Mouse (Mus musculus): ENCODE data around the gene Scamp2.

The Scamp2 gene

DNA sequence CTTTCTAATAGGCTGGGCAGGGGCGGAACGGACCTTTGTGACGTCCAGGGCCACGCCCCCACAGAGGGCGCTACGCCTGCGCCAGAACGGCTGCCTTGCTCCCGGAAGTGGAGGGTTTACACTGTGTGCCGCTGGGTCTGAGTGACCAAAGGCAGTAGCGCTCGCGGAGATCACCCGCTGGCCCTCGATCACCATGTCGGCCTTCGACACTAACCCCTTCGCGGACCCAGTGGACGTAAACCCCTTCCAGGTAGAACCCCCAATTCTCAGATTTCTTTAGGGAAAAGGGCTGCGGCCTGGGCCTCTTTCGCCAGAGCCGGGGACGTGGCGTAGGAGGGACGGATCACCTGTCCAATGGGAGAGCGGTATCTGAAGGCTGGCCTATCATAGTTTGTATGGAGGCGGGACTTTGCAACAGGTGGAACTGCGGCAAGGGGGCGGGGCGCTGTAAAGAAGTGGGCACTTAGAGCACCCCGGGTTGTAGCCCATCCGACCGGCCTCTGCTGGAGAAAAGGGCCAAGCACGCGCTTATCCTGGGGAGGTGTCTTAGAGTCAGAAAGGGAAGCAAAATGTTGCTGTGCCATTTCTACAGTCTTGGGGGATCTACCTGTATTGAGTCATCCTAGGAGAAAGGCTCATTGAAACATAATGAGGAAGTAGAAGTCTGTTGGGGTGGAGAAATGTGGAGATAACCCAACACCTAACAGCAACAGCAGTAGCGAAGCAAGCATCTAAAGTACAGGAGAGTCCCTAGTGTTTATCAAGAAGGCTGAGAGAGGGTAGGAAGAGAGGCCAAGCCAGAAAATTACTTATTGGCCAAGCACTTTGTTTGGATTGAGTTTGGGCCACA is at the start of gene Scamp2:
Gene Scamp2 (plus strand): TSS at position 83 of the 850 bp plus-strand sequence.
- peak; percentile 92 for DNase-seq (ENCODE audit: low read depth)

DNA sequence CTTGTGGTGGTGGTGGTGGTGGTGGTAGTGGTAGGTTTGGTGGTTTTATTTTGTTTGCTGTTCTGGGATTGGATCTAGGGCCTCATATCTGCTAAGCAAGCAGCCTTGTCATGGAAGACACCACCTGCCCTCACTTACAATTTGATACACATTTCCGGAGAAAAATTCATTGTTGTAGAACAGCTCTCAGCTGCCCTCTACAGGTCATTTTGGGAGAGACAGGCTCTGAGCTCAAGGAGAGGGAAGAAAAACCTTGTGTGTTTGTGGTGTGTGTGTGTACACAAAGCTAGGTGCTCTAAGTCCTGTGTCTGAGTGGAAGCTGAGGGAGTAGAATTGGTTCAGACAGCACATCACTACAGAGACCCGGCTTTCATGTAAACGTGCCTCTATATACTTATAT is 43.6 kb upstream of the Scamp2 start:
- DNase-seq (ENCODE audit: low read depth), result peak; percentile 81

GRCm38 (mm10) chr9:57520375-57521055 is 40.2 kb upstream of the Scamp2 start:
- peak; percentile 26 for DNase-seq (ENCODE audit: low read depth)

DNA sequence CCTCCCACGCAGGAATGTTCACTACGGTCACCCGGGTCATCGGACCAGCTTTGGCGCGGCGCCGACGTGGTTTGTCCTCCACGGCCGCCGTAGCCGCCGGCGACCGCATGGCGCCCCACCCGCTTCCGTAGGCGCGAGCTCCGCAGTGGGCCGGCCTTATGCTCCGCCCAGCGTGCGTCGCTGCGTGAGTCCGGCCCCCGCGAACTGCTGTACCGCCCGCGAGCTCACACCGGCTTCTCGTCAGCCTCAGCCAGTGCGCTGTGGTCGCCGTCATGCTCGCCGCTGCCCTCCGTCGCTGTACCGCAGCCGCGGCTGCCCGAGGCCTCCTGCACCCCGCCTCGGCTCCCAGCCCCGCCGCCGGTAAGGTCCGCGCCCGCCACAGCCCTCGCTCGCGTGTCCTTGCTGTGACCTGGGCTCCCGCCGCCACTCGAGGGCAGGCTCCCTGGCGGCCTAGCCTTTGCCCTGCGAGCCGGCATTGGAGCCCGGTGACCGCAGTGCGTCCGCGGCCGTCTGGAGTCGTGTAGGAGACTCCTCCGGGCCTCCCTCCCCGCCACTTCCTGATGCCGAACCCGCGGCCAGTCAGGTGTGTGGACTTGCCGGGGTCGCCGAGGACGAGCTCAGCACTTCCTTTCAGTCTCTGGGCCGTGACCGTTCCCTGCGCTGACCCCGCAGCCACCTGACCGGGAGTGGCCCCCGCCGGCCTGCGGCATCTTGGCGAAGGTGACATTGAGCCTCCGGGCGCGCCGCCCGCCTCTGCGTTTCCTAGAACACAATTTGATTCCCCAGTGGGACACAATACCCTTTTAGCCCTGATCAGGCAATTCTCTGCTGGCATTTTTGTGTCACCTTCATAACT is 39.5 kb upstream of the Scamp2 start, which contains the start of gene Cox5a:
Gene Cox5a (plus strand): TSS at position 219 of the 856 bp plus-strand sequence.
- DNase-seq (ENCODE audit: low read depth), result peak; percentile 96

- DNase-seq (ENCODE audit: low read depth), result no peak
Observed at GRCm38 (mm10) chr9:57522114-57522860, 38.5 kb upstream of the Scamp2 start.

DNA sequence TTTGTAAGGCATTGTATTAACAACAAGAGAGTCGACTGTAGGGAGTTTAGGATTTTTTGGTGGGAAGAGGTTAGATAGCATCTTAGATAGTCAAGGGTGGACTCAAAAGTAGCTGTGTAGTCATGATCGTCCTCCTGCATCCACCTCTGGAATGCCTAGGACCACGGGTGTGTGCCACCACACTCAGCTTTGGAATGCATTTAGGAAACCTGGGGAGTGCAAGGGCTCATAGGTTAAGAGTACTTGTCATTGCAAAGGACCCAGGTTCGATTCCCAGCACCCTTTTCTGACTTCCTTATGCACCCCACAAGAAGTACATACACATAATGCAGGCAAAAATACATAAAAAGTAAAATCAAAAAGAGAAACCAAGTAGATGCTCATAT is 37.9 kb upstream of the Scamp2 start:
- DNase-seq (ENCODE audit: low read depth), result no peak

DNA sequence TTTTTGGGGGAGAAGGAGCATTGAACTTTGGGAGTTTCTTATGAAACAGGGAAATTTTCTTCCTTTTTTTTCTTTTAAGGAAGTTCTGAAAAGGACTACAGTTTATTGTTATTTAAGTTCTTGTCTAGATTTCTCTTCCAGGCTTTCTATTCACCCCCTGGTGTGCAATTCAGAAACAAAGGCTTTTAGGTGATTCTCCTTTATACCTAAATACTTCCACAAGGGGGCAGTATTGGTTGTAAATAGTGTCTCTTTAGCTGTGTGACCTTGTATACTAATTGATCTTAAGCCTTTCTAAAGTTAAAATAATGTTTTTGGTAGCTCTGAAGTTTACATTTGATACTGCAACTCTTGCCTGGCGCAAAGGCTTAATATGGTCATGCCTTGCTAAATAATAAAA is 37.0 kb upstream of the Scamp2 start:
- DNase-seq (ENCODE audit: low read depth), result peak; percentile 56

DNA sequence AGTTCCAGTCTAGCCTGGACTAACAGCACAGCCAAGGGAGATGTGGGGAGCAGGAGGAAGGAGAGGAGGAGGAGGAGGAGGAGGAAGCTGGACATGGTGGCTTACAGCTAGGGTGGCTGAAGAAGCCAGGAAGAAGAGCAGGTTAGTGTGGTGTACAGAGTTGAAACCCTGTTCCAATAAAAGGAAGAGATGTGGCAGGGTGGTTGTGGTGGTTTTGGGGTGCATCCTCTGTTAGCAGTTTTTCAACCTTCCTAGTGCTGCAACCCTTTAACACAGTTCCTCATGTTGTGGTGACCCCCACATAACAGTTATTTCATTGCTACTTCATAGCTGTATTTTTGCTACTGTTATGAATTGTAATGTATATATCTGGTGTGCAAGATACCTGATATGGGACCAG is 36.3 kb upstream of the Scamp2 start:
- no peak for DNase-seq (ENCODE audit: low read depth)

DNA sequence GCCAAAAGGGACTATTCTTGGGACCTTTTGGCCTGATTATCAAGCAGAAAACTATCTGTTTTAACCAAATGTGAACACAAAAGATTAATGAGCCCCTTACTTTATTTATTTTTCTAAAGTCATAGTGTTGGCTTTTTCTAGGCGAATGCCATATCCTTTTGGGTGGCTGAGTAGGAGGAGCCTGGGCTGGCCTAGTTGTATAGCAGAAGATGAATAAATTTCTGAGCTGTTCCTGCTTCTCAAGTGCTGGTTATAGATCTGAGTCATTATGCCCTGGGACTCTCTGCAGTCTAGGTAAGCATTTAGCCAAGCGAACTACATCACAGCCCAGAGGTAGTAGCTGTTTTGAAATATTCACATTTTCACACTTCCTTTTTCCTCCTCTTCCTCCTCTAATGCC is 35.2 kb upstream of the Scamp2 start:
- DNase-seq (ENCODE audit: low read depth), result peak; percentile 9

DNA sequence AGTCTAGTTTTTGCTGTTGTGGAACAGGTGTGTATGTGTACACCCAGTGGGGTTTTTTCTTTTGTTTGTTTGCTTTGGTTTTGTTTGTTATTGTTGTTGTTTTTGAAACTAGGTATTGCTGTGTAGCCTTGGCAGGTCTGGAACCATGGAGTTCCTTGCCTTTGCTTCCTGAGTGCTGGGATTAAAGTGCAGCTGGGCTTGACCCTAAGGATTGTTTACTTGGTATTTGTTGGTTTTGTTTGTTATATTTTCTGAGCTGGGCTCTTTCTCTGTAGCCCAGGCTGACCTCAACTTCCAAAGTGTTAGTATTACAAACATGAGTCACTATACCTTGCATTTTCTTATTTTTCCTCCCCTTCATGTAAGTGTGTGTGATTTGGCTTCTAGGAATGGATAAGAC is 34.3 kb upstream of the Scamp2 start:
- no peak for DNase-seq (ENCODE audit: low read depth)

GRCm38 (mm10) chr9:57531946-57532345 is 28.8 kb upstream of the Scamp2 start:
- DNase-seq (ENCODE audit: low read depth), result no peak

GRCm38 (mm10) chr9:57536362-57536761 is 24.4 kb upstream of the Scamp2 start:
- DNase-seq (ENCODE audit: low read depth), result no peak

GRCm38 (mm10) chr9:57537044-57537727 is 23.6 kb upstream of the Scamp2 start, which contains the start of gene Fam219b:
TSS of gene Fam219b (plus strand) at chr9:57537528.
- peak; percentile 91 for DNase-seq (ENCODE audit: low read depth)

GRCm38 (mm10) chr9:57537728-57538181 is 23.0 kb upstream of the Scamp2 start:
- peak; percentile 29 for DNase-seq (ENCODE audit: low read depth)

DNA sequence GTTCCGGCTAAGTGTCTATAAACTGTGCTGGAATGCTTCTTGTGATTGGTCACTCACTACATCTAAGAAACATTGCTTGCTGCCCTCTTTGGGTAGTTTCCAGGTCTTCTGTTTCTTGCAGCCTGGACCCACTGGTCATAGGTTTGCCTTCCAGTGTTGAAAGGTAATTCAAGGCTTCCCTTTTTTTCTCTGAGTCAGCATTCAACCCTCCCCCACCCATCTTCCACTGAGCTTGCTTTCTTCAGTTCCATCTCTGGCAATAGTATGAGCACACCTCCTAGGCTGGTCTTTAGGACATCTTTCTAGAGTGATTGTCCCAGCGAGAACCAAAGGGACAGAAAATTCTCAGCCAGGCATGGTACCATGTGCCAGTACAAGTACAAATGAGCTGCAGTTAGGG is 21.2 kb upstream of the Scamp2 start:
- DNase-seq (ENCODE audit: low read depth), result no peak

DNA sequence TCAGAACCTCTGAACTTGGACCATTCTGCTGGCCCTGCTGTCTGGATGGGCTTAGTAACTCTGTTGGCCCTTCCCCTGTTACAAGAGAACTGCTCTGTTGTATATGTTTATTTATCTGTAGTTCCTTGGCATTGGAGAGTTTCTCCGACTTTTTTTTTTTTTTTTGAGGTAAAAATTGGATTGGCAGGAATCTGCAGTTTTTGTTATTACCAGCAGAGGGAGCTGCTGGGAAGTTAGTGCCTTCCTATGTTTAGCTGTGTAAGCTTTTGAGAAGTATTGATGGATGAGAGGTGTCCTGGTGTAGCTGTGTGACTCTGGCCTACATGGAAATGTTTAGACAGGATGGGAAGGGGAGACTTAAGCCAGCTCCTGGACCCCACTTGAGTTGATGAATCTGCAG is 19.4 kb upstream of the Scamp2 start:
- peak; percentile 83 for DNase-seq (ENCODE audit: low read depth)

GRCm38 (mm10) chr9:57543951-57544350 is 16.8 kb upstream of the Scamp2 start:
- no peak for DNase-seq (ENCODE audit: low read depth)

DNA sequence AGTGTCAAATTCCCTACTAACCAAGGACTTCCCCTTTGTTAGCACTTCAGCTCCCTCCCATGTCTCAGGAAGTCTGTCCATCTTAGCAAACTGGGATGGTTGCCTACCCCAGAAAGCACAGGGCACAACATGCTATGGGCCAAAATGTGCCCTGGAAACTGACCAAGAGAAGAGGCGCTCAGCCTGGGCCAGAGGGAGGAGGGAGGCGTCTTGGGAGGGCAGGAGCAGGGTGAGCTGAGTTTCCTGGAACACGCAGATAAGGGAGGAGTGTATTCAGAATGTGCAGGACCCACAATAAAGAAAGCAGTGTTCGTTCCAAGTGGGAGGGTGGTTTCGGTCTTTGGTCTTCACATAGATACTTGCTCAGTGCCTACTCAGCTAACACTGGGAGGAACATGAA is 13.5 kb upstream of the Scamp2 start:
- peak; percentile 20 for DNase-seq (ENCODE audit: low read depth)

DNA sequence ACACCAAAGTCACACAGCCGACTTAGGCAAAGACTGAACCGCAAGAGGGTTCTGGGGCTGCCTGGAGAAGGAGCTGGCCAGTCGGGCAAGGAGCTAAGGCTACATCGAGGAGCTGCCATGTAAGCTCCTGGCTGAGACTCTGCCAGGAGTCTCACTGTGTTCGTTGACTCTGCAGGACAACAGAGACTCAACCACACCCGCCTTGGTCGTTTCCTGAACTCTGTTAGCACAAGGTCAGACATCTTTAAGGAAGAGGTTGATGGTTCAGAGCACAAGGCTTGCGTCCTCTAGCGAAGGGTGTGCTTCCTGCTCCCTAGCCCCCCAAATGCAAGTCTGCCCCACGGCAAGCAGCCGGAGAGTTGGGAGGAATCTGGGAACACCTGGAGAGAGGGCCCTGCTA is 12.9 kb upstream of the Scamp2 start:
- no peak for DNase-seq (ENCODE audit: low read depth)

DNA sequence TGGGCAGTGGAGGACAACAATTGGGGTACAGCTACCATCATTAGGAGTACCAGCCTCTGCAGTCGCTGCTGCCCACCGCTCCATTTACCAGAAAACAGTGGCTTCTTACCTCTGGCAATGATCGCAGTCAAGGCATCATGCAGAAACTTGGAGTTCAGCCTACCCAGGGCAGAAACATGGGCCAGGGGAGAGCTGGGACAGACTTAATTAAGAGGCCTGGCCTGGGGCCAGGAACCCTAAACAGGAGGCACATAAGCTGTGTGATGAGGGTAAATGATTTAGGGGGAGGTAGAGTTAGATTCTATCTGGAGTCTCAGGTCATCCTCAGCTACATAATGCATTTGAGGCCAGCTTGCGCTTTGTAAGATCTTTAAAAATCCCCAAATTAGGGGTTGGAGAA is 11.6 kb upstream of the Scamp2 start:
- no peak for DNase-seq (ENCODE audit: low read depth)

All from NIH3T3 (cell line).